Mouse (Mus musculus): ENCODE results near the gene Got1.
A peak's percentile ranks its signal among the peaks of the same experiment; 100 is the strongest.

The Got1 gene

DNA sequence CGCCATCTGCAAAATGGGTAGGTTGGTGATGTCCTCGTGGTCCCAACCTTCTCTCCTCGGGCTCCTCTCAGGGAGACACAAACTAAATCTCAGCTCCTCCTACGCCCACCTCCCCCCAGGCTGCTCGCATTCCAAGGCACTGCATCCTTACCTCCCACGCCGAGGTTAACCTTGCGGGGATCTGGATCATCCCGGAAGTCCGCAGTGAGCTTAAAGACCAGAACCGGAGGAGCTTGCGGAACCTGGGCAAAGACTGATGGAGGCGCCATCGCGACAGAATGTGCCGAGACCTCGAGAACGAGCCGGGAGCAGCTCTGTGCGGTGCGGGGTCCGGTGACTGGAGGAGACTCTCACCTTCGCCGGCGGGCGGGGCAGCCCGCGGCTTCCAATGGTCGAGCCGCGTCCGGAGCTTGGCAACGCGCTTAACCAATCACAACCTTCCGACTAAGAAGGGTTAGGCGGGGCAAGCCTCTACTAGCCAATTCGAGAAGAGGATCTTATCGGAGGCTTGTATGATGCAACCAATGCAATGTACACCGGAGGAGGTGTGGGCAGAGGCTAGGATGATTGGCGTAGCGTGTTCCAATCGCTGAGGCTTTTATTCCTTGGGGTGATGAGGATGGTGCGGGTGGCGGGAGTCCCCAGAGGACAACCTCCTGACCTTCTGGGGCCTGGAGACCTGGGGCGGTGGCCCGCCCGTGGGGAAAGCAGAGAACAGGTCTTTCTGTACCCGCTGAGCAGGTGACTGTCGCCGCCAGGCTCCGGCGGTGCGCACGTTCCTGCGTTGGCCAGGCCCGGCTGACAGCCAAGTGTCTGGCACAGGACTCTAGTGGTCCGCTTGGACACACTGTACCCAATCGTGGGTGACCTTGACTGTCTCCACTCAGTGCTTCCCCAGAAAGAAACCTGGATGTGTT, at the start of gene Got1:
Got1 (minus strand) TSS at position 419 of the 917 bp plus-strand sequence.
- DNase-seq (ENCODE audit: low spot score) = peak; percentile 98

DNA sequence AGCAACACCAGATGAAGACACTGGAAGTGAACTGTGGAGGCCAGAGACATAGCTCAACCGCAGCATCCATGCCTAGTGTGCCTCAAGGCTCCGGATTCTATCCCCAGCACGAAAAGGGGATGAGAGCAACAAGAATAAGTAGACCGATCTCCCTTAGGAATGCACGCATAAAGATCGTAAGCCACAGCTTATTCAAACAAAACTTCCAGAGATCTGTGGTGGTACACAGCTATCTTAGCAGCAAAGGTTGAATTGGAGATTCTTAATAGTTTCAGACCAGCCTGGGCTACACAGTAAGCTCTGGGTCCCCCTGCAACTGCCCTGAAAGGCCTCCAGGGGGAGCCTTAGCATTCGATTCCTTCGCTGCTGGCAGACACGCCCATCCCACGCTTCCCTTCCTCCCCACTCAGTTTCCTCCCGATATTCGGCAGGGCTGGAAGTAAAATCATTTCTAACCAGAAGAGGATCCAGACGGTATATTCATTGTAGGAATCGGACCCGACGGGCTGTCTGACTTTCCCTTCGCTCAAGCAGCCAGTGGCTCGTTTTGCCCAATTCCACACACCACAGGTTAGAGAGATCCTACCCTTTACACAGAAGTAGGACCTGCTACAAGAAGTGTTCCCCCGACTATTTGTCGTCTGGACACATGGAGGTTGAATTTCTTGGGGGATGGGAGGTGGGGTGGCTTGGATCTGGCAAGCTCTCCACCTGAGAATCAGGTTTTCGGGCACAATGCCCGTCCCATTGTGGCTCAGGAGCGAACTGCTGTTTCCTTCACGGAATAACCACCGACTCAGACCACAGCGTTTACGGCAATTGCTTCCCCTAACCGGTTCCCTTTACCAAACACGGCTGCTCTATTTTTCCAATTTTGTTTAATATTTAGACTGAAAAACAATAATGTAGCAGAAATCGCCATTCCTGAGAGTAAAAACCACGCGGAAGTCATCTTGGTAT, 46.7 kb upstream of the Got1 start:
- DNase-seq (ENCODE audit: low spot score) = peak; percentile 77

DNA sequence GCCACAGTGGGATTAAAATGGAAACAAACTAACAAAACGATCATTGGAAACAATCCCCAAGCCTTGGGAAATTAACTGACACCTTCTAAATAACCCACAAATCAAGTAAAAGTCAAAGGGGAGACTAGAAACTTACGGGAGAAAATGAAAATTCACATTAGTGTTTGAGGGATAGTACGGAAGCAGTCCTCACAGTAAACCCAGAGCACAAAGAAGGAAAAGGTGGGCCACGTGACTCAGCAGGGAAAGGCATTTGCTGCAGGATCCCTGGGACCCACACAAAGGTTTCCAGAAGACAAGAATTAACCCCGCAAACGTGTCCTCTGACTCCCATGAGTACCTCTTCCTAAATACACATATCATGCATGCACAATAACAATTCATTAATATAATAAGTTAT, 44.7 kb upstream of the Got1 start:
- no peak for DNase-seq (ENCODE audit: low spot score)

DNA sequence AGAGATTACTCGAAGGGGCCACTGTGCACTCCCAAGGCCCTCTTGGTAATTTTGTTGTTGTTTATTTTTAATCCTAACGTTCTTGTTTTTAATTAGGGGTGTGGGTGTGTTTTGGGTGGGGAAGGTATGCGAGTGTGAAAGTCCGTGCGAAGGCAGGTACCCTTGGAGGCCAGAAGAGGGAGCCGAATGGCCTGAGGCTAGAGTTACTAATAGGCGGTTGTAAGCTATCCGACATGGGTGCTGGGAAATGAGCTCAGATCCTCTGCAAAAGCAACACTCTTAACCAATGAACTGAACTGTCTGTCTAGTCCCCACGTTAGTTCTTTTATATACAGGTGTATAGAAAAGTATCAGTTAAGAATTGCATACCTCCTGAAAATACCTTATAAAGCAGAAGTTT, 43.9 kb upstream of the Got1 start:
- DNase-seq (ENCODE audit: low spot score) = no peak

DNA sequence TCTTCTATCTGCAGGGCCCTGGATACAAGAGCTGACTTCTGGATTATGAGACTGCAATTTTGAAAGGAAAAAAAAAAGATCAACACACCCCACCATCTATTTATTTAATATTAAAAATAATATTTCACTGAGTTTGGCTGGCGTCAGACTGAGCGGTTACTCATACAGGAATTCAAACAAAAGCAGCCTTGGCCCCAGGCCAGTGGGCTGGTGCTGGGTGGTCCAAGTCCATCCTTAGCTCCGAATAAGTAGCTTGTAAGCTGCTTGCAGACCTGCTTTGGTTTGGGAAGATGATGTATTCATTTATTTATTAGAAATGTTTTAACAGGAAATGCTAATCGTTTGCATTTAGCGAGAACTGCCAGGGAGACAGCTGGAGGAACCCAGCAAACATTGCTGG, 38.8 kb upstream of the Got1 start:
- DNase-seq (ENCODE audit: low spot score) = peak; percentile 15

DNA sequence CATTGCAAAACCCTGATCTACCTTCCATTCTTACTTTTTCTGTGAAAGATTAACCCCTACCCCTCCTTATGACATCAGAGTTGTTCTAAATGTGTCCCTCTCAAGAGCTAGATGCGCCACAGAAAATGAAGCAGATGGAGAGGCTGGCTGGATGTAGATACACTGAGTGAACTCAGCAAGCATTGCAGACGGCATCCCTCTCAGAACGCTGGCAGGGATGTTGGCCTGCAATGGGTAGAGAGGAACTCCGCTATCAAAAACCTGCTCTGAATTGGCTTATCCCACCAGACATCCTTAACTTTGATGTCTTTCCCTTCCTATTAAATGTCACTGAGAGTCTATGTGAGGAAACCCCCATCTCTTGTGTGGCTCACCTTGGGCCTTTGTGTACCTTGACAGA, 37.4 kb upstream of the Got1 start:
- DNase-seq (ENCODE audit: low spot score) = no peak

DNA sequence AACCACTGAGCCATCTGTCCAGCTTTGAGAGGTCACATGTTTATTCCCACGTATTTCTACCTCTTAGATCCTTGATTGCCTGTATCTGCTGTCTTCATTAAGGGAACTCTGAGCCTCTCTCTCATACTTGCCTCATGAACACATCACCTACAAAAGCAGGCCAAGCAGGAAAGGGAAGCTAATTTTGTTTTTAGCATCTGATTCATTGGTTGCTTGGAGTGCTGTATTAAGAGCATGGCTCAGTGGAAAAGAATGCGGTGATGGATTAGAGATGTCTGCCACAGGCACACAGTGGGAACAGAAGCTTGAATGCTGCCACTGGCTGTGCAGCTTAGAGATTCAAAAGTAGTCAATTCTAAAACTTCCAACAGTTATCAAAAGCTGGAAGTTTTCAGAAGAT, 35.8 kb upstream of the Got1 start:
- no peak for DNase-seq (ENCODE audit: low spot score)

DNA sequence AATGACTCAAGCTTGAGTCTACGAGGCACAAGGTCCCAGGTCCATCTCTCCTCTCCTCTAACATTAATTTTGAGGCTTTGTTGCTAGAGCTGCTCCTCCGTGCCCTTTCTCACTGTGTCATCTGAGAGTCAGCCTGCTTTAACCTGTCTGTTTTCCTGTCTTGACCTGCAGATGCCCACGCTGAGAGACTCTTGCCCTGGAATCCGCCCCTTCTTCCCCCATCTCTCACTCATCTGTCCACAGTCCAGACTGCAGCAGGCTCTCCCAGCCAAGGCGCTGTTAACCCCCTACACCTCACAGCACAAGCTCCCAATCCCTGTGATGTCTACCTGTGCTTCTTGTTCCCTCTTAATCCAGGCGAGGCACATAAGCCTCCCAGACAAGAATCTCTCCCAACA, 27.1 kb upstream of the Got1 start:
- no peak for DNase-seq (ENCODE audit: low spot score)

DNA sequence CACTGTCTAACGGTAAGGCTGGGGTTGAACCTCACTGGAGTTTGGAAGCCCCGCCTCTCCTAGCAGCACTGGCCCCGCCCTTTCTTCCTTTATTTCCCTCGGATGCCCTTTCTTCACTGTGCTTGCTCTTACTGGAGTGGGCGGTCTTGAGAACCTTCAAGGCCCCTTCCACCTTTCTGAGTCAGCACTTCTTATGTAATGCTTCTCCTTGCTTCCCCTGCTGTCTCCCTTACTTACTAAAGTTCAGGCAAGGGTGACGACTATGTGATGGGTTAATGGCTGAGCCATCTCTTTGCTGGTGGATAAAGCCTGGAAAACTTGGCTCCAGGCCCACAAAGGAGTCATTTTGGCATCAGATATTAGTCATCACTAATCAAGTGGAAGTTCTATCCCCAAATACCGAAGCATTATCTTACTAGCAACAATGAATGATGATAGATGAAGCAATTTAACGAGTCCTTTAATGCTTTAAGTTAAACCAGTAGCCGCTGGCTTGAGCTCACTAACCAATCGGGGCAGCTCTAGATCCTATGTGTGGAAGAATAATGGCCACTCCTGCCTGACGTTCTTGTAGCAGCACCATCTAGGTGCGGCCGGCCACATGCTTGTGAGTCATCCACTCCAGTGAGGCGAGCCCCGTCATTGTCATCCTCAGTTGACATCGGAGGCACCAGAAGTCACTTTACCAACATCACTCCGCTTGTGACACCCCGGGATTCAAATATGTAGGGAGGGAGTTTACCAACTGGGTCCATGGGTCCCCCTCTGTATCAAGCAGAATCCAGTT, 26.5 kb upstream of the Got1 start:
- DNase-seq (ENCODE audit: low spot score) = no peak

DNA sequence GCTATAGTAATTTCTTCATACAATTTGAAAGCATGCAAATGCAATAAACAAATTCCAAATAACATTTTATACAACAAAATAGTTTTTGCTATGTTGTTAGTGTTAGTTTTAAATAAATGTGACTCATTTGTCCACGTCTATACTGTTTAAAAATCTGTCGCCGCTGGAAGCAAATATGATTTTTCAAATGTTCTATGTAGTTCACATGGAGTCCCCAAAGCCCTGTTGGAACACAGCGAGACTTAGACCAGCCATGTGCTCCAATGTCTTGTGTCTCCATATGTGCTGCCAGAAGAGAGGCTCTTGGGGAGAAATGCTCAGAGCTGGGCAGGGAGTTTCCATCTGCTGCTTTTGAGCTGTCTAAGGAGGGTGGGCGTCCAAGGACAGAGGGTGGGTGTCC, 23.7 kb upstream of the Got1 start:
- DNase-seq (ENCODE audit: low spot score) = no peak

DNA sequence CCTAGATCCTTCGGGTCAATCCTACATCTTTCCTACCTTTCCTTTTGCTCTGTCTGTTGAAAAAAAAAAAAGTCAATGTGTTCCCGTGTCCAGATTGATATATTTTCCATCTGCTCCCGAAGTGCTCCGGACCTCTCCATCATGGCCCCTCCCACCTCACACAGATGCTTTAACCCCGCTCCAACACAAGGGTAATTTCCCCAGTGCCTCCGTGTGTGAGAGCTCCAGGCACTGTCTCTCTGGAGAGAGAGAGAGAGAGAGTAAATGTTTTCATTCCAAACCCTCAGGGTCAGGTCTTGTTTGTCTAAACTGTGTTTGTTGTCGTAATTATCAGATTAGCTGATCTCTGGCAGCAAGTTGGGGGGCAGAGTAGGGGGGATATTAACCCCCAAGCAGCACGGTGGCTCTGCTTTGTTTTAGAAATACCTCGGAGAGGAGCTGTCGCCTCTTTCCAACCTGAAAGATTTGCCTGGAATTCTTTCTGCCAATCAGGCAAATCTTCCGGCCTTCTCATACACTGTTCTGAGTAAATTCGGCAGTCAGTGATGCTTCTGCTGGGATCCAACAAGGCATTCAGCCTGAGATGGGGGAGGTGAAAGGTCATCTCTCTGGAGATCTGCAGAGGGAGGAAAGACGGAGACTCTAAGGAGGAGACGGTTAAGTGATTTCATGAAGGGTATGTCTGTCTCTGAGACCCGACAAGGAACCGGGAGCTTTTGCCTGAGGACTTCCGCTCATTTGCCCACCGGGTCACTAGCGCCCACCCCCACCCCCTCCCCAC, 22.1 kb upstream of the Got1 start:
- no peak for DNase-seq (ENCODE audit: low spot score)

DNA sequence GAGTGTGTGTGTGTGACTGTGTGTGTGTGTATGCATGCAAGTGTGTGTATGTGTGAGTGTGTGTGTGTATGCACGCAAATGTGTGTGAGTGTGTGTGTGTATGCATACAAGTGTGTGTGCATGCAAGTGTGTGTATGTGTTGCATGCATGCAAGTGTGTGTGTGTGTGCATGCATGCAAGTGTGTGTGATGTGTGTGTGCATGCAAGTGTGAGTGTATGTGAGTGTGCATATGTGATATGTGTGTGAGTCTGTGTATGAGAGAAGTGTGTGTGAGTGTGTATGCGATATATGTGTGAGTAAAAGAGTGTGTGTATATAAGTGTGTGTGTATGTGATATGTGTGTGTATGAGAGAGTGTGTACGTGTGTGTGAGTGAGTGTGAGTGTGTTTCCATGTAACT, 11.0 kb upstream of the Got1 start:
- no peak for DNase-seq (ENCODE audit: low spot score)

DNA sequence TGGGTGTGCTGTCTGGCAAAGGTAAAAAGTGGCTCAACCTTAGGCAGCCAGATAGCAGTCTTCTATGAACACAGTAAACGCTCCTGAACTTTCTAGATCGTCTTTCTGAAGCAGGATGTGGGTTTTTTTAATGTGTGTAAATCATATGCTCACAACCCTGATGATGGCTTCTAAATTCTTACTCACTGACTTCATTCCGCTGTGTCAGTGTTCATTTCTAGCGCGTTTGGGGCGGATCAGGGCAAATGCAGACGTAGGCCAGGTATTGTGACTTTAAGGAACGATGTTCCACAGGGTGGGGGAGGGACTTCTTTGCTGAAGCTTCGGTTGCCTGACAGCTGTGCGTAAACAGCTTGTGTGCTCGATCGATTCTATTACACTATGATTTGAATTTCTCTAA, 6.5 kb upstream of the Got1 start:
- no peak for DNase-seq (ENCODE audit: low spot score)

DNA sequence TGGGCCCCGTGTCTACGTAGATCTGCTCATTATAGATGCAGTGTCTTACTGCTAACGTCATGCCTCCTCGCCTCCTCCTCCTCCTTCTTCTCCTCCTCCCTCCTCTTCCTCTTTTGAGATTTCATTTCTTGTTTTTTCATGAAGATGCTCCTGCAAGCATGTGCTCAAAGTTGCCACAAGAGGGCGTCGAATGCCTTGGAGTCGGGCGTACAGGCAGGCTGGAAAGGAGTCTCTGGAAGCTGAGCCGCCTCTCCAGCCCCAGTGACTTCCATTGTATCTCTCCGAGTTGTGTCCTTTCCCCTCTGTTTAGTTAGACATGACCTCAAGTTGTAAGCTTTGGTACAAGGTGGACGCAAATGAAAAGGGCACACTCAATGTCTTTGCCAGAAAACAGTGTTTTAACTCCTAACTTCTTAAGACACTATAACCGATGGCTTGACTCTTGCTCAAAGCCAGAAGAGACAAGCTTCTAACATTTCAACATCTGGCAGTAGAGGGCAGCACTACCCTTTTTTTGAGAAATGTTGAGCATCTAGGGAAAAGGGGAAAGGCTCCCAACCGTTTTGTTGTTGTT, 5.9 kb upstream of the Got1 start:
- DNase-seq (ENCODE audit: low spot score) = peak; percentile 73

DNA sequence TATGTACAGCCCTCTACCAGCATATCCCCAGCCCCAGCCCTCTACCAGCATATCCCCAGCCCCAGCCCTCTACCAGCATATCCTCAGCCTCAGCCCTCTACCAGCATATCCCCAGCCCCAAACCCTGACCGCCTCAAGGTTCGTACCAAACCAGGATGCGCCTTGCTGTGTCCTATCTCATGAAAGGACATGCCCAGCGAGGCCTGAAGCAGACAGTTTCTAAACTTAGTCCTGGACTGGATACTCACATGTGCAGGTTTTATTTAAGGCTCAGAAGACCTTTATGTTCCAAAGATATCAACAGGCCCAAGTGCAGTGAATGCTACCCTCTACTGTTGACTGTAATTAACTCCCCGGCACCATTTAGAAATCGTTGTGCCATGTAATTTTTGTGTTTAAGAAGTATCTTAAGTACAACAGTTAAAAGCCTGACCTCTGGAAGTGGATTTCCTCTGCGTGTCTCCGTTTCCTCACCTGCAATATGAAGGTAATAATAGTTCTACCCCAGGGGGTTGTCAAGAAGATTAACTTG, 3.7 kb upstream of the Got1 start:
- no peak for DNase-seq (ENCODE audit: low spot score)

DNA sequence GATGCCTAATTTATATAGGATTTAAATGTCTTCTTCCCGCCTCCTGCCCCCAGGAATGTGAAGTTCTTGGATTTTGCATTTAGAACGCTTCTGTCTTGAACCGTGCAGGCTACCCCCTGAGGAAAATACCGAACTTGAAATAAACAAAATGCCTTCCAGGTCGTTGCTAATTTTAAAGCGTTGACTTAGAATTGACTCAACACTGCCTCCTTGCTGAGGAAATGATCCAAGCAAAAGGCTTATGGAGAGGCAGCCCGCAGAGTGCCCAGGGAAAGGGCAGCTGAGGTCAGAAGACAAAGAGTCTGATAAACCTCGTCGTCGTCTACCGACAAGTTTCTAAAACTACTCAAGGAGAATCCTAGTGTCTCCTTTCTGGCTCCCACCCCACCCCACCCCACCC, 2.7 kb upstream of the Got1 start:
- peak; percentile 16 for DNase-seq (ENCODE audit: low spot score)

DNA sequence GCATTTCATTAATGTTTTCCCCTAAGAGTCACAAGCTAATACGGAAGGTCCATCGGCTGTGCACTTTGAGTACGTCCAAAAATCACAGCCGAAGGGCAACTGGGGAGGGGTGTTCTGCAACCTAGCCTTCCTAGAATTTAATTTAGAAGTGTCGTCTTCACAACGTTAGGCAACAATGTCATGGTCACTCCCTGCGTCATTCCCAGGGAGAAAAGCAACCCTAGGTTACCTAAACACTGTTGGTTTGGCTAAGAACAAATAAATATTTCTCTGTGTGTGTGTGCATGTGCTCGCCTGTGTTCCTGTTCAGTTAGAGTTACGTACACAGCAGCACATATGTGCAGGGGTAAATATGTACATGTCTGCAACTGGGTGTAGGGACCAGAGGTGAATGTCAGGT, 1.6 kb upstream of the Got1 start:
- no peak for DNase-seq (ENCODE audit: low spot score)

DNA sequence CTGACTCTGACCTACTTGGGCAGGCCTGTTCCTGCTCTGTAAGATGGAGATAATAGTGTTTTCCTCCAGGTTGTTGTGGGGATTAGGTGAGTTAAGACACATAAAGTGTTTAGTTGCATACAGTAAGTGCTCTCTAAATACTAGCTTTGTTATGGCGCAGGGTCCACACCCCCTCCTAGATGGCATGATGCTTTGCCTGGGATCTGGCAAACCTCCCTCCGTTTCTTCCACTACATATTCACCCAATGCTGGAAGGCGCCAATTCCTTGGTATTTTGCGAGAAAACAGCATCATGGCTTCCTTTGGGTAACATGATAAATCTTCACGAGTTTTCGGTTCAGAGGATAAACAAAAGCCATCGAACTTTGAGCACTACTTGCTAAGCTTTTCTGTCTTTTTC, 1.2 kb upstream of the Got1 start:
- no peak for DNase-seq (ENCODE audit: low spot score)

DNA sequence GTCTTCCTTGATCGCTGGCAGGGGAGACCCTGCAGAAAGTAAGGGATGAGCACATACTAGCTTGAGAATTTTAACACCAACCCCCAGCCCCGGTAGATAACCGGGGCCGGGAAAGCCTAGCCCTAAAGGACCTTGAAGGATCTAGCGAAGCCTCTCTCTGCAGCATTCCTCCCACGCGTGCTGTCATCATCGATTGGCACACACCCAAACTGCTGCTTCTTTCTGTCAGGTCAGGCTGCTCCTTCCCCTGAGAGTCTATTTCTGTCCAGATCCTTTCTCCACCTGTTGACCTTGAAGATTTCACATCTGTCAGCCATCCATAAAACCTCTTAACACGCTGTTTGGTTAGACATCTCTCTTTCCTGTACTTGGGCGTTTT, 688 bp upstream of the Got1 start:
- peak; percentile 20 for DNase-seq (ENCODE audit: low spot score)

DNA sequence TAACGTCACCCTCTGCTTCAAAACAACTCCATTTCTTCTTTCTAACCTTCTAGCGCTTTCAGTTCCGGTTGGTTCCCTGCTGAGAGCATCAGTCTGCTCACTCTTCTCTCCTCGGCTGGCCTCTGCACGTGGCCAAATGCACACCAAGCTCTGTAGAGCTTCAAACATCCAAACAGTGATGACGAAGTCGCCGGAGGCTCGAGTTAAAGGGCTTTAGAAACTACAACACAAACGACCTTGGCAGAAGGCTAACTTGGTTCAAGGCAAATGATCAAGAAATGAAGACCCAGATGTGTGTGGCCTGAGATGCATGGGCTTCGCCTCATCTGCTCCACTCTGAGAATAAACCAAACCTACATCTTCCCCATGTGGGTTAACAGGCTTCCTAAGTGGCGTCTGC, 854 bp downstream of the Got1 start:
- DNase-seq (ENCODE audit: low spot score) = peak; percentile 16

DNA sequence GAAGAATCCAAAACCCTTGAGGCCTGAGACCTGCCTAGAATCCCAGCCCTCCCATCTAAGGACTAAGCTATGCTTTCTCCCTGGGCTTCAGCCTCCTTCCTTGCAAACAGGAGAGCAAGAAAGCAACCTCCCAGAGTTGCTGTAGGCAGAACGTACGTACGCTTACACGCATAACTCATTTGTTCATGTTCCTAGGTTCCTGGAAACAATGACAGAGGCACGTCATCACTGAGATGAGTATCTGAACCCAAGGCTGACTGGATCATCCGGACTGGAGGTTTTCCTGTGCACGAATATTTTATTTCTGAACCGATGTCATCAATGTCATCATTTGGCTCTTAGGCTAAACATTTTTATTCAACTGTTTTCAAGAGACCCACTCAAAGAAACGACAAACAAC, 2.4 kb downstream of the Got1 start:
- DNase-seq (ENCODE audit: low spot score) = no peak
